Mouse (Mus musculus) telencephalon, adult 2 months (tissue): ENCODE results near the gene Ctns.

ENCODE experiments used
- DNase-seq: peaks from one replicate; pipeline ENCODE4 v3.0.0-alpha.2; 2011; ENCODE audit warnings: low read depth, low spot score

Gene Ctns

GRCm38 (mm10) chr11:73144261-73144681, 54.6 kb downstream of the Ctns start:
- no peak for DNase-seq

GRCm38 (mm10) chr11:73137591-73138501, 61.0 kb downstream of the Ctns start, which contains the start of gene Haspin:
Gene Haspin (minus strand): TSS chr11:73138294.
- DNase-seq: peak; percentile 49

- no peak for DNase-seq
Measured at GRCm38 (mm10) chr11:73137116-73137515, 61.7 kb downstream of the Ctns start.

GRCm38 (mm10) chr11:73136587-73136986, 62.3 kb downstream of the Ctns start:
- no peak for DNase-seq

GRCm38 (mm10) chr11:73134222-73134621, 64.6 kb downstream of the Ctns start:
- no peak for DNase-seq
